Mouse (Mus musculus) liver, adult 2 months (tissue): ENCODE data around the gene Osbp2.

ENCODE experiments used
- CTCF ChIP-seq: fragments of 200-500 bp; IDR thresholded peaks from 2 replicates; pipeline ENCODE4 v1.5.1; 2011; ENCODE audit warnings: low read depth, low read length, control low read depth
- POLR2A ChIP-seq: fragments of 200-500 bp; IDR thresholded peaks from 2 replicates; pipeline ENCODE4 v1.6.1; 2011; ENCODE audit warnings: low read length, control low read depth; ENCODE audit not compliant: insufficient read depth; ENCODE audit errors: extremely low read depth

DNA sequence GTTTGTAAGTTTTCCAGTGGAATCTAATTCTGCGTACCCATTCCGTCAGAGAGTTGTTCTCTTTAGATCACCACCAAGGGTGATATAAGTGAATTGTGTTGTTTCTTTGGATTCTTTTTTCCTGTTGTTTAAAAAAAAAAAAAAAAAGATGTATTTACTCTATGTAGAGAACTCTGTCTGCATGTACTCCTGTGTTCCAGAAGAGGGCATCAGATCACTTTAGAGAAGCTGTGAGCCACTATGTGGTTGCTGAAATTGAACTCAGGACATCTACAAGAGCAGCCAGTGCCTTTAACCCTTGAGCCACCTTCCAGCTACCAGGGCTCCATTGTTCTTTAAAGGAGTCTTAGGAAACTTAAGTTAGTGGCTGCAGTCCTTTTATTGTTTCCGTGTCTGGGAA is 166.3 kb downstream of the Osbp2 start:
- TF ChIP-seq CTCF (no peak), POLR2A (no peak)
